Mouse (Mus musculus): ENCODE data around the gene Parp12.

- TF ChIP-seq CTCF (IDR thresholded peaks at IDR 0.05; ENCODE audit: borderline replicate concordance, extremely low read depth, insufficient read depth, insufficient read length) (no peak), POLR2A (IDR thresholded peaks at IDR 0.05; ENCODE audit: borderline replicate concordance, extremely low read depth, insufficient read depth, insufficient read length, poor library complexity, severe bottlenecking) (no peak)
Observed at GRCm38 (mm10) chr6:39131480-39131879, 13.3 kb upstream of the Parp12 start.

All from brain, embryonic 14.5 days (tissue).